Mouse (Mus musculus): Measurements from ENCODE around the gene Slc47a2.

- no peak for TF ChIP-seq CTCF (IDR thresholded peaks at IDR 0.05; ENCODE audit: low read depth, low read length)
- no peak for TF ChIP-seq TAL1 (conservative IDR thresholded peaks at IDR 0.05; ENCODE audit: low read depth, low read length)
- no peak for TF ChIP-seq GATA1 (IDR thresholded peaks at IDR 0.05; ENCODE audit: borderline replicate concordance, low read length)
- TF ChIP-seq GATA2 (IDR thresholded peaks at IDR 0.05; ENCODE audit: borderline replicate concordance, low read depth, low read length): no peak
- no peak for TF ChIP-seq POLR2AphosphoS5 (IDR thresholded peaks at IDR 0.05; ENCODE audit: insufficient replicate concordance, low read depth, low read length)
Observed at GRCm38 (mm10) chr11:61319233-61319922, 23.3 kb downstream of the Slc47a2 start.

Data from G1E (cell line).